Comparison of ENCODE assay signal across 10 mouse cellular contexts in the genomic region with DNA sequence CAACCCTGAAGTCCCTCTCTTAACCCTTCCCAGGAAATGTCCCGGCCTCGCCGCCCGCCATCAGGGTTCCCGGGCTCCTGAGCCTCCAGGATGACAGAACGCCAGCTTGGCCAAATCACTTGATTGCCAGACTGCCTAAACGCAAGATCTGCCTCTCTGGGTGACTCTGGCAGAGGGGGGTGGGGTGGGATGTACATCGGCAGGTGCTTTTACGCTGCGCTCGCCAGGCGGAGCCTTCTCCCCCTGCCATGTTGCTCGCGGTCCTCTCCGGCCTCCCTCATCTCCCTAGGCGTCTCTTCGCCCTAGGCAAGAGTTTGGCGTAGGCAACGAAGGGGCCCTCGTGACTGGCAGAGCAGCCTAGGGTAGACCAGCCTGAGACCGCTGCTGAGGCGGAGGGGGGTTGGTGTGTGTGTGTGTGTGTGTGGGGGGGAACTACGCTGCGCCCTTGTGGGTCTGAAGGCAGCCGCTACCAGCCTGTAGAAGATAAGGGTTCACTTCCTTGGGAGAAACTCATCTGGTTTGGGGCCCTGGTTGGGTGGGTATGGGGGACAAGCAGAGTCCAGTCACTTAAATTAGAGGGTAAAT. TPM values are rescaled to one million over a fixed set of nuclear protein-coding genes. Genes with fewer than 3 reads are reported as not detected.
DNase-seq lines count a peak whose midpoint lies in the region; ATAC-seq lines count a peak whose summit lies in the region.
"Had no signal": no experiment of that assay in that cellular context is flagged by ENCODE, and none has a peak within 500 bp of the region (broad histone marks: within the 10 kb centered on the region; RNA-seq: fewer than 3 reads in every experiment).

No protein-coding gene starts in this region.

- peaks cover 76% of the 10 kb centered on the region for H3K27me3 ChIP-seq in heart, embryonic 12.5 days (replicated peaks)
- H3K27me3 ChIP-seq in forebrain, embryonic 11.5 days (ENCODE audit: control insufficient read depth, insufficient read depth, low read length), result peaks cover 36% of the 10 kb centered on the region

- H3K4me1 ChIP-seq in heart, embryonic 12.5 days (replicated peaks), result peaks cover 18% of the 10 kb centered on the region
- H3K4me1 ChIP-seq in forebrain, embryonic 11.5 days (replicated peaks; ENCODE audit: control insufficient read depth, insufficient read depth, low read length), result peaks cover 9% of the 10 kb centered on the region

- H3K27ac ChIP-seq in heart, embryonic 12.5 days (ENCODE audit: poor library complexity, severe bottlenecking), result no peak overlapping the region
- H3K27ac ChIP-seq in forebrain, embryonic 11.5 days (ENCODE audit: low read depth, low read length), result no peak overlapping the region

- no peak overlapping the region for H3K9ac ChIP-seq in heart, embryonic 12.5 days
- H3K9ac ChIP-seq in forebrain, embryonic 11.5 days (ENCODE audit: low read length), result peak overlapping the region; percentile 39

- H3K36me3 ChIP-seq in heart, embryonic 12.5 days, result no peaks in the 10 kb centered on the region
- no peaks in the 10 kb centered on the region for H3K36me3 ChIP-seq in forebrain, embryonic 11.5 days (ENCODE audit: control insufficient read depth, insufficient read depth, low read length)

- no peak overlapping the region for H3K4me3 ChIP-seq in heart, embryonic 12.5 days
- H3K4me3 ChIP-seq in forebrain, embryonic 11.5 days (ENCODE audit: low read depth, low read length), result peak overlapping the region; percentile 20; the same call in 1 of the 2 replicates

- intact Hi-C loops in left cerebral cortex, postnatal 25 days (cut with DNase I), result loop anchor here (2.0 to 5.0 kb wide), 4 partner anchors 159 to 619 kb away; no protein-coding TSS in a partner anchor

- 0 out of 2 replicates have a peak overlapping the region, but pooled peaks have one; percentile 2 for H3K4me2 ChIP-seq in heart, embryonic 12.5 days
- H3K4me2 ChIP-seq in forebrain, embryonic 11.5 days (ENCODE audit: low read depth, low read length, severe bottlenecking), result peak overlapping the region; percentile 45

- 3% methylated on average over 25 of the region's 25 CpGs for WGBS in heart, embryonic 12.5 days
- 2% methylated on average over 25 of the region's 25 CpGs for WGBS in forebrain, embryonic 11.5 days

- ATAC-seq in heart, embryonic 12.5 days (ENCODE audit: insufficient number of reproducible peaks, low FRiP score), result no peak
- peak; percentile 35; the same call in 1 of the 2 replicates for ATAC-seq in forebrain, embryonic 11.5 days (replicated peaks; ENCODE audit: low FRiP score)

- DNase-seq in heart, adult 8-10 months (ENCODE audit: low spot score), result no peak
- DNase-seq in forebrain, embryonic 11.5 days (ENCODE audit: low spot score), result peak; percentile 69
- peak; percentile 42 to 55 for DNase-seq in left cerebral cortex, postnatal 25 days (ENCODE audit: low spot score in 2 of 2)
- DNase-seq in retina, embryonic 14.5 days (ENCODE audit: low spot score), result peak; percentile 51
- no peak for DNase-seq in spleen, adult 18-20 months
- DNase-seq in Muller cell, postnatal 12 days (ENCODE audit: inconsistent ontology term), result no peak
- no peak for DNase-seq in spleen, postnatal 36 days (ENCODE audit: low spot score in 2 of 2)
- DNase-seq: heart, postnatal 10 days; lung, adult 18-20 months had no signal

- no peaks in the 10 kb centered on the region for H3K9me3 ChIP-seq in heart, embryonic 12.5 days (replicated peaks)
- H3K9me3 ChIP-seq in forebrain, embryonic 11.5 days (ENCODE audit: control insufficient read depth, low read length), result no peaks in the 10 kb centered on the region

RNA-seq across cellular contexts. Expression of a gene that starts 1.1 kb away (rescaled TPM):
- 0.06 TPM in 1 of 2 replicates, not detected in the other for polyA plus RNA-seq in heart, embryonic 12.5 days (2016; fragmentation: Nextera tagmentation; extraction: Ambion mirVana)
- under 1 TPM in 1 of 4 experiments, not detected in 3; 0.08 TPM for total RNA-seq in heart, adult 8-10 months (2022)
- 1.3 and 1.6 TPM in 2 replicates for polyA plus RNA-seq in forebrain, embryonic 11.5 days (2014; fragmentation: Nextera tagmentation; extraction: Ambion mirVana)
- 10 to 100 TPM; 62.7 to 64.6 TPM for total RNA-seq in left cerebral cortex, postnatal 25 days (2021)

RNA-seq across cellular contexts. Expression of a gene that starts 15.8 kb away (rescaled TPM):
- not detected in 2 replicates for polyA plus RNA-seq in heart, embryonic 12.5 days (2016; fragmentation: Nextera tagmentation; extraction: Ambion mirVana)
- total RNA-seq in heart, adult 8-10 months (2022), result not detected
- 0.13 and 0.27 TPM in 2 replicates for polyA plus RNA-seq in forebrain, embryonic 11.5 days (2014; fragmentation: Nextera tagmentation; extraction: Ambion mirVana)
- total RNA-seq in left cerebral cortex, postnatal 25 days (2021), result 1 to 10 TPM; 1.6 TPM
- total RNA-seq: heart, postnatal 10 days had no signal

Comparison
In these comparisons a context has a peak if more than half of its experiments do, and no peak if none do; other contexts are left out.
1. DNase-seq: peak in forebrain, embryonic 11.5 days (single experiment), left cerebral cortex, postnatal 25 days (2 of 2) and retina, embryonic 14.5 days (single experiment); none in heart, adult 8-10 months (single experiment), spleen, adult 18-20 months (0 of 2), Muller cell, postnatal 12 days (single experiment) and spleen, postnatal 36 days (0 of 2).
2. RNA of a gene that starts 1.1 kb away (total RNA-seq): 62.7 to 64.6 TPM in left cerebral cortex, postnatal 25 days; 0.08 TPM in heart, adult 8-10 months; every median in the first group is over 10 times any median in the second.